Mouse (Mus musculus) hindbrain, embryonic 14.5 days (tissue): ENCODE results near the gene Jph4. TPM values are rescaled to one million over a fixed set of nuclear protein-coding genes. Genes with fewer than 3 reads are reported as not detected.

Source experiments
- ATAC-seq: fragments of 200-750 bp; cut with Nextera tagmentation; 2 replicates; pipeline ENCODE4 v1.8.0; 2017; ENCODE audit warnings: moderate number of reproducible peaks, mild to moderate bottlenecking, moderate TSS enrichment, moderate library complexity; ENCODE audit not compliant: low FRiP score
- DNase-seq: peaks from one replicate; pipeline ENCODE4 v3.0.0-alpha.2; 2015; ENCODE audit warnings: low spot score
- H3K27ac ChIP-seq: fragments of 300-500 bp; sonication (generic); 2 replicates; pipeline ENCODE4 v1.5.1; 2014; ENCODE audit warnings: mild to moderate bottlenecking, moderate library complexity
- H3K27me3 ChIP-seq: fragments of 300-500 bp; sonication (generic); 2 replicates; pipeline ENCODE4 v1.6.1; 2014; ENCODE audit warnings: mild to moderate bottlenecking, low read length, mixed read lengths; ENCODE audit not compliant: control insufficient read depth, insufficient read depth
- H3K36me3 ChIP-seq: fragments of 300-500 bp; sonication (generic); replicated peaks from 2 replicates; pipeline ENCODE4 v1.6.1; 2014; ENCODE audit not compliant: control insufficient read depth, insufficient read depth
- H3K4me1 ChIP-seq: fragments of 300-500 bp; sonication (generic); replicated peaks from 2 replicates; pipeline ENCODE4 v1.6.1; 2014; ENCODE audit warnings: antibody characterized with exemption, low read length, mixed read lengths; ENCODE audit not compliant: control insufficient read depth, insufficient read depth
- H3K4me2 ChIP-seq: fragments of 300-500 bp; sonication (generic); replicated peaks from 2 replicates; pipeline ENCODE4 v1.6.1; 2014; ENCODE audit warnings: mild to moderate bottlenecking, moderate library complexity
- H3K4me3 ChIP-seq: fragments of 300-500 bp; sonication (generic); replicated peaks from 2 replicates; pipeline ENCODE4 v1.5.1; 2014; ENCODE audit warnings: mild to moderate bottlenecking, low read length
- H3K9ac ChIP-seq: fragments of 300-500 bp; sonication (generic); 2 replicates; pipeline ENCODE4 v1.6.1; 2014
- H3K9me3 ChIP-seq: fragments of 300-500 bp; sonication (generic); 2 replicates; pipeline ENCODE4 v1.6.1; 2016; ENCODE audit warnings: low read length; ENCODE audit not compliant: control insufficient read depth
- WGBS: fragments of 180-500 bp; shearing (Covaris S2); extraction: QIAGEN DNeasy Blood & Tissue Kit; methylation state at CpG from one replicate; pipeline ENCODE4 v1.1.7; 2014; 5-methylcytosine and 5-hydroxymethylcytosine counted together
- polyA plus RNA-seq: library from polyadenylated mRNA; unstranded; fragments of >200 nt; fragmentation: Nextera tagmentation; extraction: Ambion mirVana; gene quantifications from 2 replicates; pipeline ENCODE4 v1.2.1, GENCODE M21; 2014

Gene Jph4
- 35.4 and 42.7 TPM in 2 replicates for polyA plus RNA-seq

- Histone ChIP-seq H3K9ac (peak within 1 kb of the TSS; percentile 90), H3K4me3 (peak within 1 kb of the TSS; percentile 86), H3K36me3 (peaks cover 14% of the 10 kb centered on the region), H3K9me3 (no peaks in the 10 kb centered on the region), H3K4me1 (peaks cover 33% of the 10 kb centered on the region), H3K27me3 (peaks cover 10% of the 10 kb centered on the region; the same call in 1 of the 2 replicates), H3K27ac (peak within 1 kb of the TSS; percentile 96), H3K4me2 (peak within 1 kb of the TSS; percentile 86)
- ATAC-seq (peak; percentile 77), DNase-seq (peak; percentile 60)
- 2% methylated on average over 21 of the region's 21 CpGs for WGBS
Observed at GRCm38 (mm10) chr14:55116425-55117200, at the start of gene Jph4. Jph4 (minus strand) TSS chr14:55116935.

DNA sequence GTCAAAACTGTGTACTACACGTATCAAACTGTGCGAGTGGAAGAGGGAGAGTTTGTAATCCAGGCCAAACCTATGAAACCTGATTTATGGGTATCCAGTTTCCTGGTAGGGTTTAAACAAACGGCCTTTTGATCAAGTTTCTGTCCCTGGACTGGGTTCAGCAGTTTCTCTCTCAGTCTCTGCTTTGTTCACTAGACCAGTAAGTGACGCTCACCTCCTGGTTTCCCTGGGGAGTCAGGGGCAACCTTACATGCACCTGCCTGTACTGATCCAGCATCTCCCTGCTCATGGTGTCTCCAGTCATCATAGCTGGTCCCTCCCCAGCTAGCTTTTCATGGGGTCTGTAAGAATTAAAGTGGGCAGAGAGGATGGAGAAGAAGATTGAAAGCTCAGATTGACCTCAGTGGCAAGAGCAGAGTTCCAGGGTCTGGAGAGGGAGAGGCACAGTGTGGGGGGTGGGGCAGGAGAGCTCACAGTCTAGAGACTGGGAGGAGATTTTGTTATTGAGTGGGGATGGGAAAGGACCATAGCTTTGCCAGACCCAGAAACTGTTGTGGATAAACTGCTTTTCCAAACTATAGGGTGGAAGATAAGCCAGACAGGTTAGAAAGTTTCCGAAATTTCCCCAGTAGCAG, 47.6 kb upstream of the Jph4 start:
- H3K4me2 ChIP-seq: no peak overlapping the region
- H3K9me3 ChIP-seq: no peaks in the 10 kb centered on the region
- H3K27me3 ChIP-seq: no peaks in the 10 kb centered on the region
- no peak overlapping the region for H3K27ac ChIP-seq
- WGBS: 81% methylated on average over 5 of the region's 5 CpGs
- ATAC-seq (no peak), DNase-seq (no peak)
- H3K36me3 ChIP-seq: no peaks in the 10 kb centered on the region
- no peak overlapping the region for H3K9ac ChIP-seq
- no peak overlapping the region for H3K4me3 ChIP-seq
- 0 out of 2 replicates have a peak, but pooled peaks cover 7% of the 10 kb centered on the region for H3K4me1 ChIP-seq

DNA sequence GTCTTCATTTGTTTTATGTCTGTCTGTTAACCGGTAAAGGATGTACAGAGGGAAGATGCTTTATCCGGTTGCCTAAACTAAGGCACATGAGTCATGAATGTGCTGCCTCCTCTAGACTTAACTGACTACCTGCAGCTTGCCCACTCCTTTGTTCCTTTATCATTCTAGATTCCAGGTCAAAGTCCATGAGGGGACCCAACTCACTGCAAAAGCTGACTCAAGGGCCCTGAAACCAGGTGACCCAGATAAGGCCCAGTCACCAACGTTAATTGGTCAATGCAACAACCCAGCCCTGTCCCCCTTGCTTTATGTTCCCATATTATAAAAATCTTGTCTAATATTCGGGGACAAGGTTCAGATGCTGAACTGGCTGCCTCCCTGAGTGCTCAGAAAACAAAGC, 45.4 kb upstream of the Jph4 start:
- ATAC-seq (no peak), DNase-seq (no peak)
- no peak overlapping the region for H3K4me2 ChIP-seq
- no peaks in the 10 kb centered on the region for H3K9me3 ChIP-seq
- WGBS: 82% methylated on average over 4 of the region's 4 CpGs
- no peak overlapping the region for H3K4me3 ChIP-seq
- H3K27ac ChIP-seq: no peak overlapping the region
- 0 out of 2 replicates have a peak, but pooled peaks cover 3% of the 10 kb centered on the region for H3K4me1 ChIP-seq
- H3K36me3 ChIP-seq: no peaks in the 10 kb centered on the region
- H3K9ac ChIP-seq: no peak overlapping the region
- H3K27me3 ChIP-seq: no peaks in the 10 kb centered on the region

DNA sequence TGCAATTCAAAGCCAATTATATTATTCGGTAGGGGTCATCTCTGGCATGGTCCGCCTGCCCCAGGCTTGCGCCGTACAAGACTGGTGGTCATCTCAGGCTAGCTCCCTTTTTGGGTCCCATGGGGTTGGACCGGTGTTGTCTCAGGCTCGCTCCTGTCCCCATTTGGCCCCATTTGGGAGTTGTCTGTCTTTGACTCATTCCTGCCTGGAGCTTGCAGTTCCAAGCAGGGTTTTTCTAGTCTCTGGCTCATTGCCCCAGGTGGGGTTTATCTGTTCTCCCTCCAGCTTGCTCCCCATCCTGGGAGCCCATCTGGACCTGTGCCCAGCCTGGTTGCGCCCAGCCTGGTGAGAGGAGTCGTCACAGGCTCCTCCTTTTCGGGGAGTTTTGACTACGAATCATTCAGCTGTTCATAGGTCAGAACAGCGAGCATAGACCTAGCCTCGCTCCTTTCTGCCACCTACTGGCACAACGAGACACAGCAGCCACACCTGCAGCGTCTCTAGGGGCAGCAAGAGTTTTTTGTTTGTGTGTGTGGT, 44.4 kb upstream of the Jph4 start:
- peak; percentile 82 for ATAC-seq
- Histone ChIP-seq H3K9ac (peak overlapping the region; percentile 28; the same call in 1 of the 2 replicates), H3K27ac (no peak overlapping the region), H3K4me1 (0 out of 2 replicates have a peak, but pooled peaks cover 3% of the 10 kb centered on the region), H3K9me3 (no peaks in the 10 kb centered on the region), H3K27me3 (no peaks in the 10 kb centered on the region), H3K4me2 (peak overlapping the region; percentile 51), H3K4me3 (0 out of 2 replicates have a peak overlapping the region, but pooled peaks have one; percentile 12), H3K36me3 (no peaks in the 10 kb centered on the region)
- DNase-seq: peak; percentile 87
- 29% methylated on average over 14 of the region's 14 CpGs for WGBS

DNA sequence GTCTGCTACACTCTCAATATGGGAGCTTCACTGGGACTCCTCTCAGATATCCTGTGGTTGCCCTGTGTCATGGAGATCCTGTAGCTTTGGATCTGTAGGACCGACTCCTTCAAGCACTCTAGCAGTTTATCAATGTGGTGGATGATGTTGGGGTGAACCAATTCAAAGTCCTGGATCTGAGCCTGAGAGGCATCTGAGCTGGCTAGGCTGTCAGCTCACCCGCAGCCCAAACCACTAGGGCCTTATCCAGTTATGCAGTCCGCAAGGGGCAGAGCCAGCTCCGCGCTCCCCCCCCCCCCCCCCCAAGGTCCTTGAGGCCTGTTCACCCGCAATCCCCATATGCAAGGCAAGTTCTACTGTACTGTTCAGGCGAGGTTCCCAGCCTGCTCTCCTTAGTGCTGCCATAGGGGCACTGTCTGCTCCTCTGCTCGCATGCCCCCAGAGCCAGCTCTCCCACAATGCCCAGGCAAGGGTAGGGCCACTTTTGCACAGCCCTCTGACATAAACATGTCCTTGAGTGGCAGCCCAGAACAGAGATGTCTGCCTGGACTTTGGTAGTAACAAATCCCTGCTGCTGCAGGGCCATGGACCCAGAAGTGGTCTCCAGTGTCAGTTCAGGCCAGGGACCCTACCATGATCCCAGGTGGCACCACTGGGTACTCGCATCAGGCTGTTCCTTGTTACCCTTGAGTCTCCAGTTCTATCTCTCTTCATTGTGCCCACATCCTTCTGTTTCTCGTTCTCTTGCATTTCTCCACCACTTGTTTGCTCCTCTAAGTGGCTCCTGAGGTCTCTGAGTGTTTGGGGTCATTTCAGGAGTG, 43.7 kb upstream of the Jph4 start:
- Histone ChIP-seq H3K36me3 (no peaks in the 10 kb centered on the region), H3K27me3 (no peaks in the 10 kb centered on the region), H3K9me3 (no peaks in the 10 kb centered on the region), H3K4me2 (no peak overlapping the region), H3K9ac (no peak overlapping the region), H3K4me1 (0 out of 2 replicates have a peak, but pooled peaks cover 3% of the 10 kb centered on the region), H3K27ac (no peak overlapping the region), H3K4me3 (no peak overlapping the region)
- DNase-seq (no peak), ATAC-seq (peak; percentile 28; the same call in 1 of the 2 replicates)
- 84% methylated on average over 10 of the region's 10 CpGs for WGBS

DNA sequence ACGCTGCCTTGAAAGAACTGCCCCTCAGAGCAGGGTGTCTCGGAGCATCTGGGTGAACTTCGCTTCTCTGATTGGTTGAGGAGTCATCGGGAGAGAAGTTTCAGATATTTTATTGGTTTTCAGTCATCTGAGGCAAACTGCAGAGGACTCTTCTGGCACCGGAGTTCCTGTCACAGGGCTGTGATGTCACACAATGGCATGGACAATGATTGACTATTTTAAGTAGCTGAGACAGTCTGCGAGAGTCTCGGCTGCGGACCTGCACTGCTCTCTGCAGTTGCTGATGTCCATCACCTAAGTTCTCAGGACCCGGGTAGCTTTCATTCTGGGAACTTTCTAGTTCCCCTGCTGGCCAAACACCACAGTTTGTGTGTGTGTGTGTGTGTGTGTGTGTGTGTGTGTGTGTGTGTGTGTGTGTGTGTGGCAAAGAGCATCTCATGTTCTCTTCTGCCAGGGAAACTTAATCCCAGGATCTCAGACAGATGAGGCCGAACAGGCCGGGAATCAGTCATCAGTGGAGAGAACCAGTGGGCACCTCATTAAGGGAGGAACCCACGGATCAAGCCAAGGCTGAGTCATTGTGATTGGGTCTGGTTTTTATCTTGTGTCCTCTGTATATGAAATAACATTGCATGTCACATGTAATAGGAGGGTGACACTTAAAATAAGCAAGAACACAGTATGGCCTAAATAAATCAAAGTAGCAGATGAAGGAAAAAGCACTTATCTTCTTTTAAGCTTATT, 40.8 kb upstream of the Jph4 start:
- Histone ChIP-seq H3K9me3 (no peaks in the 10 kb centered on the region), H3K36me3 (no peaks in the 10 kb centered on the region), H3K4me2 (no peak overlapping the region), H3K4me1 (0 out of 2 replicates have a peak, but pooled peaks cover 3% of the 10 kb centered on the region), H3K27me3 (no peaks in the 10 kb centered on the region), H3K27ac (no peak overlapping the region), H3K9ac (no peak overlapping the region), H3K4me3 (no peak overlapping the region)
- DNase-seq (no peak), ATAC-seq (no peak)
- 62% methylated on average over 12 of the region's 12 CpGs for WGBS

GRCm38 (mm10) chr14:55152951-55153481, 36.3 kb upstream of the Jph4 start:
- WGBS: 92% methylated on average over 16 of the region's 16 CpGs
- Histone ChIP-seq H3K36me3 (no peaks in the 10 kb centered on the region), H3K27ac (no peak overlapping the region)

GRCm38 (mm10) chr14:55152174-55152573, 35.4 kb upstream of the Jph4 start:
- no peak overlapping the region for H3K4me3 ChIP-seq
- no peak for ATAC-seq
- H3K9ac ChIP-seq: no peak overlapping the region
- WGBS: 92% methylated on average over 4 of the region's 4 CpGs
- peaks cover 9% of the 10 kb centered on the region for H3K4me1 ChIP-seq
- no peak overlapping the region for H3K4me2 ChIP-seq
- H3K9me3 ChIP-seq: no peaks in the 10 kb centered on the region
- H3K36me3 ChIP-seq: no peaks in the 10 kb centered on the region
- DNase-seq: no peak
- H3K27me3 ChIP-seq: no peaks in the 10 kb centered on the region
- H3K27ac ChIP-seq: no peak overlapping the region

More at GRCm38 (mm10) chr14:55152951-55153481, 36.3 kb upstream of the Jph4 start:
- H3K9me3 ChIP-seq: no peaks in the 10 kb centered on the region
- no peak overlapping the region for H3K4me3 ChIP-seq
- DNase-seq (no peak), ATAC-seq (no peak)
- H3K9ac ChIP-seq: no peak overlapping the region
- peaks cover 9% of the 10 kb centered on the region for H3K4me1 ChIP-seq
- H3K4me2 ChIP-seq: no peak overlapping the region
- H3K27me3 ChIP-seq: no peaks in the 10 kb centered on the region
